Mouse (Mus musculus) kidney, embryonic 14.5 days (tissue): ENCODE data around the gene Mapk3. TPM values are rescaled to one million over a fixed set of nuclear protein-coding genes. Genes with fewer than 3 reads are reported as not detected.
A peak's percentile ranks its signal among the peaks of the same experiment; 100 is the strongest.

Source experiments
- ATAC-seq: fragments of 200-750 bp; cut with Nextera tagmentation; 2 replicates; pipeline ENCODE4 v1.8.0; 2017; ENCODE audit warnings: moderate number of reproducible peaks, mild to moderate bottlenecking, moderate TSS enrichment, moderate library complexity; ENCODE audit not compliant: low FRiP score, low TSS enrichment
- H3K27ac ChIP-seq: fragments of 300-500 bp; sonication (generic); 2 replicates; pipeline ENCODE4 v1.5.1; 2014; ENCODE audit warnings: low read depth, mild to moderate bottlenecking, low read length, moderate library complexity, mixed read lengths
- H3K27me3 ChIP-seq: fragments of 300-500 bp; sonication (generic); 2 replicates; pipeline ENCODE4 v1.6.1; 2014; ENCODE audit warnings: mild to moderate bottlenecking, low read length; ENCODE audit not compliant: control insufficient read depth, insufficient read depth
- H3K36me3 ChIP-seq: fragments of 300-500 bp; sonication (generic); 2 replicates; pipeline ENCODE4 v1.6.1; 2014; ENCODE audit warnings: low read length, mixed read lengths; ENCODE audit not compliant: control insufficient read depth, insufficient read depth
- H3K4me1 ChIP-seq: fragments of 300-500 bp; sonication (generic); 2 replicates; pipeline ENCODE4 v1.6.1; 2014; ENCODE audit warnings: low read length, mixed read lengths; ENCODE audit not compliant: control insufficient read depth, insufficient read depth
- H3K4me2 ChIP-seq: fragments of 300-500 bp; sonication (generic); replicated peaks from 2 replicates; pipeline ENCODE4 v1.6.1; 2014; ENCODE audit warnings: low read depth, mild to moderate bottlenecking, low read length
- H3K4me3 ChIP-seq: fragments of 300-500 bp; sonication (generic); 2 replicates; pipeline ENCODE4 v1.5.1; 2014; ENCODE audit warnings: mild to moderate bottlenecking, low read length
- H3K9ac ChIP-seq: fragments of 300-500 bp; sonication (generic); 2 replicates; pipeline ENCODE4 v1.6.1; 2014; ENCODE audit warnings: low read depth, mild to moderate bottlenecking, low read length, moderate library complexity
- H3K9me3 ChIP-seq: fragments of 300-500 bp; sonication (generic); 2 replicates; pipeline ENCODE4 v1.6.1; 2016; ENCODE audit warnings: low read length; ENCODE audit not compliant: control insufficient read depth
- WGBS: fragments of 180-500 bp; shearing (Covaris S2); extraction: QIAGEN DNeasy Blood & Tissue Kit; methylation state at CpG from one replicate; pipeline ENCODE4 v1.1.7; 2014; 5-methylcytosine and 5-hydroxymethylcytosine counted together
- polyA plus RNA-seq: library from polyadenylated mRNA; unstranded; fragments of >200 nt; fragmentation: Nextera tagmentation; extraction: Ambion mirVana; gene quantifications from 2 replicates; pipeline ENCODE4 v1.2.1, GENCODE M21; 2014

Mapk3 gene
- polyA plus RNA-seq, 1 experiment from 2014 or later: 55.0 TPM

DNA sequence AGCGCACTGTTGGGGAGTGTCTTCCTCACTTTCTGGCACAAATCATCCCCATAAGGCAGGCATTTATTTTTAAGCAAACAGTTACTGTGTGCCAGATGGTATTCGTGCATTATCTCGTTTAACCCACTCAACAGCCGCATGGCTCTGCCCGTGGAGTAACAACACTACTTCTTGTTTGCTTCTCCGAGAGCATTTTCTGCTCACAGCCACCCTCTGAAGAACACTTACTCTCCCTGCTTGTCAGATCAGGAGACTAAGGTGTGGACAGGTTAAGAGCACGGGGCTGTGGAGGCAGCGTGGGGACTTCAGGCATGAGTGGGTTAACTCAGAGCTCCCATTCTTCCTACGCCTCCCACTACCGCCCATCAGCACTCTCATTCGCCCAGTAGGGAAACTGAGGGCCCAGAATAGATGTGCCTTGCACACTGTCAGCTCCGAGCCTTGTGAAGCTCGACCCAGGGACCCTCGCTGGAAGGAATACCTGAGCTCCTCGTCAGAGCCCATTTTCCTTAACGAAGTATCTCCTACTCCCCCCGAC, 3.1 kb downstream of the Mapk3 start:
- Histone ChIP-seq H3K4me2 (no peak overlapping the region), H3K9me3 (no peaks in the 10 kb centered on the region), H3K9ac (no peak overlapping the region), H3K36me3 (peaks cover 62% of the 10 kb centered on the region), H3K4me3 (no peak overlapping the region), H3K4me1 (peaks cover 16% of the 10 kb centered on the region; the same call in 1 of the 2 replicates), H3K27ac (no peak overlapping the region), H3K27me3 (no peaks in the 10 kb centered on the region)
- WGBS: 67% methylated on average over 17 of the region's 17 CpGs
- ATAC-seq: no peak

DNA sequence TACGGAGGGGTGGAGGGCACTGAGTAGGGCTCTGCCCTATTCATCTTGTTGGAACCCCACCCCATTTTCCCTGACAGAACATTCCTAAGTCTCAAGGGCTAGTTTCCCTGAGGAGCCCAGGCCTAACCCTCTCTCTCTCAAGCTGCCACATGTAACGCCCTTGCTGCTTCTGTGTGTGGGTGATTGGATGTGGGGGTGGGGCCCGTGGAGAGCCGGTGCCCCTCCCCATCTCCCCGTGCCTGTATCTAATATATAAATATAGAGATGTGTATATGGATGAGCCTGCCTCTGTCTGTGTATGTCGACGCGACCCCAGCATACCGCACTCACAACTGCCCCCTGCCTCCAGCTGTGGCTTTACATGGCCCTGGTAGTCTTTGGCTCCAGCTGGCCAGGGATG, 6.1 kb downstream of the Mapk3 start:
- Histone ChIP-seq H3K9ac (no peak overlapping the region), H3K4me1 (peaks cover 10% of the 10 kb centered on the region; the same call in 1 of the 2 replicates), H3K27ac (no peak overlapping the region), H3K36me3 (peaks cover 88% of the 10 kb centered on the region), H3K4me3 (no peak overlapping the region), H3K27me3 (no peaks in the 10 kb centered on the region), H3K4me2 (no peak overlapping the region), H3K9me3 (no peaks in the 10 kb centered on the region)
- ATAC-seq: no peak
- 86% methylated on average over 9 of the region's 9 CpGs for WGBS

GRCm38 (mm10) chr7:126766201-126766600, 6.8 kb downstream of the Mapk3 start, which contains the start of gene Gdpd3:
Gene Gdpd3 (plus strand): TSS chr7:126766334.
- no peak for ATAC-seq
- peaks cover 90% of the 10 kb centered on the region for H3K36me3 ChIP-seq
- no peaks in the 10 kb centered on the region for H3K27me3 ChIP-seq
- H3K27ac ChIP-seq: no peak within 1 kb of the TSS
- H3K9me3 ChIP-seq: no peaks in the 10 kb centered on the region
- no peak within 1 kb of the TSS for H3K9ac ChIP-seq
- peaks cover 4% of the 10 kb centered on the region; the same call in 1 of the 2 replicates for H3K4me1 ChIP-seq
- no peak within 1 kb of the TSS for H3K4me2 ChIP-seq
- no peak within 1 kb of the TSS for H3K4me3 ChIP-seq
- WGBS: 91% methylated on average over 16 of the region's 16 CpGs

DNA sequence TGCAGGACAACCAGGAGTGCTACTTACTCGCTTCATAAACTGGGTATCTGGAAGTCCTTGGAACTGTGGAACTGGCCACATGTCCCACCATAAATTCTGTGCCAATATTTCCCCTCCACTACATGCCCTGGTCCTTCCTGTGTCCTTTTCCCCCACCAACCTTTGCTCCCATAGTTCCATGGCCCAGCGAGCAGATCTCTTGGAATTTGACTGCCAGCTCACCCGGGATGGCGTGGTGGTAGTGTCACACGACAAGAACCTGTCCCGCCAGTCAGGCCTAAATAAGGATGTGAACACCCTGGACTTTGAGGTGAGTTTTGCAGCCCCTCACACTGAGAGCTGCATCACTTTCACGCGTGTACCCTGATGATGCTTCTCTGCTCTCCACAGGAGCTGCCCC, 7.6 kb downstream of the Mapk3 start:
- H3K4me3 ChIP-seq: no peak overlapping the region
- H3K27ac ChIP-seq: no peak overlapping the region
- no peaks in the 10 kb centered on the region for H3K4me1 ChIP-seq
- no peaks in the 10 kb centered on the region for H3K9me3 ChIP-seq
- no peaks in the 10 kb centered on the region for H3K27me3 ChIP-seq
- no peak overlapping the region for H3K9ac ChIP-seq
- H3K4me2 ChIP-seq: no peak overlapping the region
- peaks cover 87% of the 10 kb centered on the region for H3K36me3 ChIP-seq
- ATAC-seq: no peak
- 93% methylated on average over 8 of the region's 8 CpGs for WGBS

- WGBS: 86% methylated on average over 11 of the region's 12 CpGs
- no peak for ATAC-seq
- peaks cover 55% of the 10 kb centered on the region for H3K36me3 ChIP-seq
- H3K27ac ChIP-seq: no peak overlapping the region
- no peaks in the 10 kb centered on the region for H3K9me3 ChIP-seq
- H3K4me1 ChIP-seq: no peaks in the 10 kb centered on the region
- no peak overlapping the region for H3K4me3 ChIP-seq
- no peaks in the 10 kb centered on the region for H3K27me3 ChIP-seq
- no peak overlapping the region for H3K9ac ChIP-seq
- H3K4me2 ChIP-seq: no peak overlapping the region
Measured at GRCm38 (mm10) chr7:126770784-126771183, 11.4 kb downstream of the Mapk3 start.

DNA sequence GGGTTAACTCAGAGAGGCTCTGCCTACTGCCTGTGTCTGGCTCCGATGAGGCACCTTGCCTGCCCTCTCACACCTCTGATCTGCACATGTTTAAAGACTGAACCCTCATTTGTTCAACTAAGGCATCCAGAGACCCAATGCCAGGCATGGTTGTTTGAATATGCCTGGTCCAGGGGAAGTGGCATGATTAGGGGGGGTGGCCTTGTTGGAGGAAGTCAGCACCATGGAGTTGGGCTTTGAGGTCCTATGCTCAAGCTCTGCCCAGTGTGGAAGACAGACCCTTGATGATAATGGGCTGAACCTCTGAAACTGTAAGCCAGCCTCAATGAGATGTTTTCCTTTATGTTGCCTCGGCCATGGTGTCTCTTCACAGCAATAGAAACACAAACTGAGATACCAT, 13.9 kb downstream of the Mapk3 start:
- H3K4me2 ChIP-seq: no peak overlapping the region
- peaks cover 9% of the 10 kb centered on the region for H3K4me1 ChIP-seq
- 56% methylated on average over 2 of the region's 2 CpGs for WGBS
- H3K27ac ChIP-seq: no peak overlapping the region
- no peak overlapping the region for H3K4me3 ChIP-seq
- ATAC-seq: no peak
- H3K36me3 ChIP-seq: peaks cover 30% of the 10 kb centered on the region
- H3K27me3 ChIP-seq: no peaks in the 10 kb centered on the region
- no peak overlapping the region for H3K9ac ChIP-seq
- H3K9me3 ChIP-seq: no peaks in the 10 kb centered on the region

DNA sequence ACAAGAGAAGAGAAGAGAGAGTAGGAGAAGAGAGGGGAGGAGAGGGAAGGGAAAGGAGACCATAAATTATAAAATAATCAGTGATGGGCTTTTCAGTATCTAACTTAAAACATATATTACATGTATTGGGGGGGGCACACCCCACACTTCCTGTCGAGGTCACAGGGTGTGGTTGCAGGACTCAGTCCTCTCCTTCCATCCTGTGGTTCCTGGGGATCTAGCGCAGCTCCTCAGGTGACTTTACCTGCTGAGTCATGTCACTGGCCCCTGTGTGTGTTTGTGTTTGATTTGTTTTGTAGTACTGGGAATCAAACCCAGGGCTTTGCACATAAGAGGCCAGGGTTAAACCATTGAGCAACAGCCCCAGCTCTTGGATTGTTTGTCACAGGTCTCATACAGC, 15.1 kb downstream of the Mapk3 start:
- Histone ChIP-seq H3K4me3 (no peak overlapping the region), H3K9me3 (no peaks in the 10 kb centered on the region), H3K9ac (no peak overlapping the region), H3K27me3 (no peaks in the 10 kb centered on the region), H3K36me3 (peaks cover 20% of the 10 kb centered on the region), H3K4me2 (no peak overlapping the region), H3K27ac (no peak overlapping the region), H3K4me1 (peaks cover 11% of the 10 kb centered on the region)
- no peak for ATAC-seq
- 77% methylated on average over 2 of the region's 2 CpGs for whole genome bisulfite sequencing

GRCm38 (mm10) chr7:126775185-126775977, 16.0 kb downstream of the Mapk3 start:
- no peak overlapping the region for H3K4me3 ChIP-seq
- no peak overlapping the region for H3K4me2 ChIP-seq
- H3K27ac ChIP-seq: no peak overlapping the region
- no peaks in the 10 kb centered on the region for H3K9me3 ChIP-seq
- peaks cover 12% of the 10 kb centered on the region for H3K36me3 ChIP-seq
- H3K27me3 ChIP-seq: no peaks in the 10 kb centered on the region
- peaks cover 20% of the 10 kb centered on the region for H3K4me1 ChIP-seq
- WGBS: 82% methylated on average over 10 of the region's 10 CpGs
- H3K9ac ChIP-seq: peak overlapping the region; percentile 23; the same call in 1 of the 2 replicates
- ATAC-seq: no peak

DNA sequence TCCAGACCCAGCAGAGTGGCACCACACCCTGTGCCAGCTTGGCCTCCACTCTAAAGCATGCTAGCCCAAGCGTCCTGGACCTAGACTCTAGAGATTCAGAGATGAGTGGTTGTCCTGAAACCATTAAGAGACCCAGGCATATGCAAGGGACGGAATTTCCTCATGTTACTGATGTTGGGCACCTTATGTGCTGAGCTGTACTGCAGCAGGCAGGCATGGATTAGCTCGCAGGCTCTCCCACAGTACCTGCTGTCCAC, 16.5 kb downstream of the Mapk3 start:
- Histone ChIP-seq H3K9ac (peak overlapping the region; percentile 23; the same call in 1 of the 2 replicates), H3K27me3 (no peaks in the 10 kb centered on the region), H3K4me2 (peak overlapping the region; percentile 97), H3K36me3 (peaks cover 11% of the 10 kb centered on the region), H3K4me1 (peaks cover 22% of the 10 kb centered on the region), H3K27ac (no peak overlapping the region; the same call in 1 of the 2 replicates), H3K4me3 (no peak overlapping the region), H3K9me3 (no peaks in the 10 kb centered on the region)
- no peak for ATAC-seq
- WGBS: 60% methylated on average over 3 of the region's 3 CpGs
